Mouse (Mus musculus): ENCODE data around the gene Hsd11b2.

Hsd11b2 gene

GRCm38 (mm10) chr8:105518436-105519313 lies at the start of gene Hsd11b2:
TSS of gene Hsd11b2 (plus strand) at chr8:105518755.
- DNase-seq (ENCODE audit: low spot score in 2 of 2) = no peak

- DNase-seq (ENCODE audit: low spot score in 2 of 2) = no peak
Observed at GRCm38 (mm10) chr8:105469041-105469695, 49.4 kb upstream of the Hsd11b2 start.

DNA sequence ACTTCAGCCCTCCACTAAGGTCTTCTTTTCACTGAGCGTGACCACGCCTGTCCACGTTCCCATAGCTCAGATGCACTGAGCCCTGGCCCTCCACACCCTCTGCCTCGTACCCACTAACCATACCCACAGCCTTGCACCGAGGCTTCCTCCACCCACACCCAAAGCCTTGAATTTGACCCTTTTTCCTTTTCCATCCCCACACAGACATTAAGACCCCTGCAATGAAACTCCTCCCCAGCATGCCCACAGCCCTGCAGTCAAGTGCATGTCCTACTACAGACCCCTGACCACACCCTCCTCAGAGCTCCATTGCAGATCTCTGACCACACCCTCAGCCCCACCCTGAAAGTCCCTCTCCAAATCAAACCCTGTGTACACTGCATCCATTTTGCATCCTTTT lies 48.7 kb upstream of the Hsd11b2 start:
- no peak for DNase-seq (ENCODE audit: low spot score in 2 of 2)

DNA sequence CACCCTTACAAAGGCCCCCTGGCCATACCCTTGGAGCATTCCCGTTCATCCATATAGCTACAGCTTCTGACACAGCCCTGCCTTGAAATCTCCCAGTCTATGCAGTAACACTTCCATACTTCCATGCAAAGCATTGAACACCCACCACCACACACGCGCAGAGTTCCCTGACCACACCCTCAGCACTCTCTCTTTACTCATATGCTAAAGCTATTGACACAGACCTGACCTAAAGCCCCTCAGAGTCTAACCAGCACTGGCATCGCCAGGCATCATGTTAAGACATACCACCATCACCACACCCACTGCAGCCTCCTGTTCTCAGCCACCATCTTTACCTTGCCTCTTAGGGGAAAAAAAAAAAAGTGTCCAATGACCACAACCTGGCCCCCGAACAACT lies 48.3 kb upstream of the Hsd11b2 start:
- no peak for DNase-seq (ENCODE audit: low spot score in 2 of 2)

DNA sequence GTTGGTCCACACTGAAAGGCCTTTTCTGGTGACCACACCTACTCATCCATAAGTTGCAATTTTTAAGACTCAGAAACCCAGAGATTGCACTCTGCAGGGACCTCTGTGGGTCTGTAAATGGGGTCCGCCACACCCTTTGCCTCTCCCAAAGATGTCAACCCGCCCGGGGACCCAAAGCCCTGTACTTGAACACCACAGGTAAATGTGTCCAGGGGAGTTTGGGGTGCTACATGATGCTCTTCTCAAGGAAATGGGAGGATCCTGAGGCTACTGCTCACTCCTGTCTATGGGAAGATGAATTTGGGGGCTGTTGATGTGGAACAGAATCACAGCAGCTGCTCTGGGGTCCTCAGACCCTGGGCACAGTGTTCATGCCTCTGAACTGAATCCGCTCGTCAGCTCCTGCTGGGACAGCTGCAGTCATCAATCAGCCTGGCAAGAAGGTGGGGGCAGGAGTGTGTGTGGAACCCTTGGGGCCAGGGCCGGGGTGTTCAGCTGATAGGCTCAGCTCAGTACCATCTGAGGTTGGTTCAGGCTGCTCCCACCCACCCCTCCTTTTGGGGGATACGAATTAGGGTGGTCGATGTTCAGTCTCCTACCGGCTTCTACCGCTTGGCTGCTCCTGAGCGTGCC lies 47.8 kb upstream of the Hsd11b2 start:
- DNase-seq (ENCODE audit: low spot score in 2 of 2) = no peak

DNA sequence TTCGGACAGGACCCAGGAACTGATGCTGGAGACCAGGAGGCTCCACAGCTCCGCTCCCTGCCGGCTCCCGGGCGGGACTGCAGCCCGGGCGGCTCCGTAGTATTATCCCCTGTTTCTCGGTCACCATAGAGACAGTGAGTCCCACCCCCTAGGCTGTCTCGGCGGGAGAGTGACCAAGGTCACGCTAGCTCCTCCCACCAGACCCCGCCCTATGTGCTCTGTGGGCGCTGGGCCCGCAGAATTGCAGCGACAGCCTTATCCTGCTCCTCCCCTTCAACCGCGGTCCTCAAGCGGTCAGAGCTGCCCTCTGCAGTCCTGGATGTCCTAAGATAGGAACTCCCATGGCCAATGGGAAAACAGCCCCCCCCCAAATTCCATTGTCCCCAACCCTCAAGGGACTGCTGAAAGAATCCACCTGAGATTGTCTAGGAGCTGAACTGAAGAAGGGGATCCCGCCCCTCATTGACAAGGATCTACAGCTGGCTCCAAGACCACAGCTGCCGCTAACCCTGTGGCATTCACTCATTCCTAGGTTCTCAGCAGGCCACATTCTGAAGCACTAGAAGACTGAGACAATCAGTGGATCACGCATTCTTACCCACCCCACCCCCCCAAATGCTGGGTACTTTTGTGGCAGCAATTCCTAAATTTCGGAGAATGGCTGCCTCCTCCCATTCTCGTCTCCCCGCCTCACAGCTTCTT lies 47.1 kb upstream of the Hsd11b2 start, which contains the start of gene Tppp3:
Tppp3 (minus strand) TSS at position 213 of the 702 bp plus-strand sequence.
- peak; percentile 69 to 80 for DNase-seq (ENCODE audit: low spot score in 2 of 2)

- DNase-seq (ENCODE audit: low spot score in 2 of 2) = no peak
Observed at GRCm38 (mm10) chr8:105472414-105472932, 46.1 kb upstream of the Hsd11b2 start.

DNA sequence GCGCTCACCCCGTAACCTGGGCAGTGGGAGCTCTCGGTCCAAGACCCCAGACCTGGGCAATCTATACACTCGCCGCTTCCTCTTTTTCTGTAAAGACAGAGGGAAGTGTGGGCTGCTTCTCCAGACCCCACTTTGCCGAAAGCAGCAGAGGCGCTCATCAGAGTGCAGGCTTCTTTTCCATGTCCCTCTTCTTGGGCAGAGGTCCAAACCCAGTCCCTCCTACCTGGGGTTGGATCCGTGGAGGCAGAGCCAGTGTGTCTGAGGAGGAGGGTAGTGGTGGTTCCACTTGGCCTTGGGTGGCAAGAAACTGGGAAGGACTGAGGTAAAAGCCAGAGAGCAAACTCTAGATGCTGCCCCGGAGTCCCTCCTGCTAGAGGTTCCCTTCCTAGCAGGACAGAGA lies 45.6 kb upstream of the Hsd11b2 start:
- no peak for DNase-seq (ENCODE audit: low spot score in 2 of 2)

- DNase-seq (ENCODE audit: low spot score in 2 of 2) = no peak
Observed at GRCm38 (mm10) chr8:105473816-105474606, 44.5 kb upstream of the Hsd11b2 start.

- no peak for DNase-seq (ENCODE audit: low spot score in 2 of 2)
Observed at GRCm38 (mm10) chr8:105474680-105475079, 43.9 kb upstream of the Hsd11b2 start.

GRCm38 (mm10) chr8:105475254-105475653 lies 43.3 kb upstream of the Hsd11b2 start:
- no peak for DNase-seq (ENCODE audit: low spot score in 2 of 2)

GRCm38 (mm10) chr8:105475742-105476141 lies 42.8 kb upstream of the Hsd11b2 start:
- DNase-seq (ENCODE audit: low spot score in 2 of 2) = no peak

DNA sequence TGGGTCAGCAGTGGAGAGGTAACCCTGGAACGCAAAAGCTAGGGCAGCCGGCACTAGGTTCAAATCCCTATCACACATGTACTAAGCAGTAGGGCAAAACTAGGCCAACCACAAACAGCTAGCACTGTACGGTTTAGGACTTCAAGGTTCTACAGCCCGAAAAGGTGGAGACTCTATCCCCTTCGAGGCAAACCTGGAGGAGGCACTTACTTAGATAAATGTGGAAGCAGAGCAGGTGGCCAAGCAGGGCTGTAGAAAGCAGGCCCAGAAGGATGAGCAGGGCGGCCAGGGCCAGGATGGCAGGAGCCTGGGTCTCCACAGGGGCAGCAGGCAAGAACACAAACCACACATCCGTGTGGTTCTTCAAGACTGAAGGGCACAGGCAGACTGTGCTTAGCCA lies 42.4 kb upstream of the Hsd11b2 start:
- no peak for DNase-seq (ENCODE audit: low spot score in 2 of 2)

DNA sequence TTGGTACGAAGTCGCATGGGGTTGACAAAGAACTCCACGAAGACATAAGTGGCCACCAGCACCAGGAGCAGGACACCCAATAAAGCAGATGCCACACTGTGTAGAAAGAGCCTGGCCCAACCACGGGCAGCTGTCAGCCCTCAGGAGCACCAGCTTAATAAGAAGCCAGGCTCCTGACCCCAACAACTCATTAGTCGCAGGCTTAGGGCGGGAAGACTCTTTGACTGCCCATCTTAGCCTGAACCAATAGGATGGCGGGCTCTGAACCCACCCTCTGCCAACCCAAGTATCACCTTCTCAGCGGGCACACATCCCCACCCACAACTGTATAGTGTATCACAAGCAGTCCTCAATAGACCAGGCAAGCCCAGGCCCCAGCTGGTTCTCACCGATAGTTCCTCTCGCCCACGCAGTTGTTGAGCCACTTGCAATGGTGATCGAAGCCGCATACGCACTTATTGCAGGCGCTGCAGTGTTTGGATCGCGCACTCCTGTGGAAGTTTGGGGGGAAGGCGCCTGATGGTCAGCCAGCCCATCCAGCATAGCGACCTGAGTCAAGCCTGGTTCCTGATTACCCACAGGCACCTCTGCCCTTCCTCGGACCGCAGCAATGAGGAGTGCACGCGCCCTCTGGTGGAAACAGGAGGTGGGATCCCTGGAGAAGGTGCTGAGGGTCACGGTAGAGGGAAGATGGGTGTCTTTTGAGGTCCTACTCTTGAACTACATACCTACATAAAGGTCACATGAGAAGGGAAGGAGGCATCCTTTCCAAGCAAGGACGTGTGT lies 41.7 kb upstream of the Hsd11b2 start:
- DNase-seq (ENCODE audit: low spot score in 2 of 2) = no peak

DNA sequence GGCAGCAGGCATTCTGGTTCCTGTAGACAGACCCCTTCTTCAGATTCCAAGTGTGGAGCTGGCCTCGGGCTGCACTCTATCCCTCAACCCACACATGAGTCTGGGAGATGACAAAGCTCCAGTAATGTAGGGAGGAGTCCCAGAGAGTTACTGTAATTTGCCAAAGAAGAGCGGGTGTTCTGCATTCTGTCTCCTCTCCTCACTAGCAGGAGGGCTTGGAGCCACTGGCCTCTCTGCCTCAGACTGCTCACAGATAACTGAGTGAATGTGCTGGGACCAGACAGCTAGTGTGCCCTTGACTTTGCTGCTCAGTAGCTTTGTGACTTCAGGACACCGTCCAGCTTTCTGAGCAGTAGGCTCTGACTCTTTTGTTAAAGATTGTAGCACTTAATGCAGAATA lies 40.8 kb upstream of the Hsd11b2 start:
- no peak for DNase-seq (ENCODE audit: low spot score in 2 of 2)

DNA sequence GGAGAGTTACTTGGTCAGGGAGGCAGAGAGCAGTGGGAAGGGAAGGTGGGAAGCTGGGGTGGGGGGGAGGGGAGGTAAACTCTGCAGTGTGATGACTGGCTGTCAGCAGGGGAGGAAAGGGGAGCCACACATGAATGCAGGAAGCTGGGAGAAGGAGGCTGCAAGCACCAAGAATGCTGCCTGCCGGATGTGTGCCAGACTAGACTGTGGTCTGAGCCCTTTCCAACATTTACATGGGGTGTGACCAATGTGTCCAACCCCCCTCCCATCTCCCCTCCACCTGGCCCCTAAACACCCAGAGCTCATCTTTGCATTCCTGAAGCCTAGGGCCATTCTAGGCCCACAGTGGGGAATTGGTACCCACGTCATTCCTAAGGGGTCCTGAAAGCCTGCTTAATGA lies 37.5 kb upstream of the Hsd11b2 start:
- DNase-seq (ENCODE audit: low spot score in 2 of 2) = no peak

DNA sequence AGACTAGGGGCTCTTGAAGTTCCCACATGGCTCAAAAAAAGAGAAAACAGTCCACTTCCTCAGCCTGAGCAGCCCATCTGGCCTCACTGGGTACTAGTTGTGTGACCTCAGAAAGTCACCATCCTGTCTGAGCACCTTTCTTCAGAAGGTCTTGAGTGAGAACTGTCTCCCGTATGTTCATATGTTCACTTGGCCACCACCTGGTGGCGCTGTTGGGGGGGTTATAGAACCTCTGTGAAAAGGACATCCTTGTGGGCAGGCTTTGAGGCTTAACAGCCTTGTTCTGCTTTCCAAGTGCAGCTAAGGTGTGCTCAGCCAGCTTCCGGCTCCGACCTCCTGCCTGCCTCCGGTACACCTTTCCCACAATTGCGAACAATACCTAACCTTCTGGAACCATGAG lies 37.1 kb upstream of the Hsd11b2 start:
- no peak for DNase-seq (ENCODE audit: low spot score in 2 of 2)

- no peak for DNase-seq (ENCODE audit: low spot score in 2 of 2)
Observed at GRCm38 (mm10) chr8:105482123-105482522, 36.4 kb upstream of the Hsd11b2 start.

DNA sequence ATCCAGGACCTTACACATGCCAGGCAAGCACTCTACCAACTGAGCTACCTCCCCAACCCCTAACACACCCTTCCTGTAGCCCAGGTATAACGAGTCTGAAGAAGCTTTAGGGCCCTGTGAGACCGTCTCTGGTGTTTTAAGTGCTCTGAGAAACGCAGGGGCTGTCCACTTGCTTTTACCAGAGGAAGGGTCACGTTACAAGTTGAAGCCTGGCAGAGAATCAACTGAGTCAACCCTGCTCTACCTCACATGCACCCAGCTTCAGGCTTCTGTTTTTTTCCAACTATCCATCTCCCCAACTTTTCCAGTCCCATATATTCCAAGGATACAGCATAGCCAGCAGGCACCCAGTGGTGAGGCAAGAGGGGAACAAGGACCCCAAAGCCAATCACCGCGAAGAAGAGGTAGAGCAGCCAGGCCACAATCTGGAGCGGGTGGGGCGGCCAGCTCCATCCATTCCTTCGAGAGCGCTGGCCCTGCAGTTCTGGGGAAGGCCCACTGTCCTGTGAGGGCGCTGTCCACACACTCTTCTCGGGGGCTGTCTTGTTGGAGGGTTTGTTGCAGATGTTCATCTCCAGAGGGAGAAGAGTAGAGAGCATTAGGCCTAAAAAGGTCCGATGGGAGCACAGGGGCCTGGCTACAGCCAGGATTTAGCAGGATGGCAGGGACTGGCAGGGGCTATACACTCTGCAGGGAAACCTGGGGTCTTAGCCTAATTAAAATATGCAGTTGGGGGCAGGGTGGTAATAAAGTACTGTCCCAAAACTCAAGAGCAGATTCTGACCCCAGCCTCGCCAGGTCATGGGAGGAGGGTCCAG lies 35.1 kb upstream of the Hsd11b2 start:
- DNase-seq (ENCODE audit: low spot score in 2 of 2) = no peak

Measured in frontal cortex, postnatal 14 days (tissue).